Mouse (Mus musculus): Measurements from ENCODE around the gene Hspa4.
"Not testable (repeated sequence)": the region's sequence is repeated elsewhere in the genome, so short reads cannot be mapped to it uniquely, and the experiment has no call there.

Gene Hspa4

DNA sequence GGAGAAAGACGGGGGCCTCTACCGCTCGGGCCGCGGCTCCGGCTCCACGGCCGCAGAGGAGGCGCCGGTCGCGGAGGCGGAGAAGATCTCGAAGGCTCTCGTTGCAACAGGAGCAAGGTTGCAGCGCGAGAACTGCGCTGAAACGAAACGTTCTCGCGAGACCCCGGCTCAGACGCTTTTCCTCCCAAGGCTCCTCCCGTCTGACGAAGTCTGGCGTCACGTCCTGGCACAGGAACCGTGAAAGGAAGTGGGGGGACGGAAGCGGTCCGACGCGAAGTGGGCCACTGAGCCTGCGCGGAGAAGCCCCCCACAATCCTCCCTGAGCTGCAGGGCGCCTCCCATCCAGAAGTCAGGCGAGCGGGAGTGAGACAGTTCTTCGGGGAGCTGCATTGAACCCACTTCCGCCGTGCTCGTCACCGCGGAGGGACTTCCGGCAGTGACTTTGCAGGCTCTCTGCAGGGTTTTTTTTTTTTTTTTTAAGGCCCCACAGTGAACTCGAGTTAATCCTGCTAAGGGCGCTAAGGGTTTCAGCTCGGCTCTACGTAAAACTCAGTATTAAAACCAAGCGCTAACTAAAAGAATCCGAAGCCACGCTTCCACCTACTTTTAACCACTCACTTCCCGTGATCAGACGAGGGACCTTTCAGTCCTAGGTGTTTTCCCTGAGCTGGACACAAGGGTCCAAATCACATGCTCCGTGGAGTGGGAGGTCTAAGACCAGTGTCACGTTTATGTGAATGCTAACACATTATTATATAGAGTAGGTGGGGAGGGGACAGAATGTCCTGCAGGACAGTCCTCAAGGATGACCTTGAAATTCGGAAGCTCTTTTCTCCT is at the start of gene Hspa4:
Hspa4 (minus strand) TSS at position 128 of the 837 bp plus-strand sequence.
- peak; percentile 99 to 100 for DNase-seq (ENCODE audit: low spot score in 2 of 2)

- no peak for DNase-seq (ENCODE audit: low spot score in 2 of 2)
Measured at GRCm38 (mm10) chr11:53345738-53346137, 45.5 kb upstream of the Hspa4 start.

DNA sequence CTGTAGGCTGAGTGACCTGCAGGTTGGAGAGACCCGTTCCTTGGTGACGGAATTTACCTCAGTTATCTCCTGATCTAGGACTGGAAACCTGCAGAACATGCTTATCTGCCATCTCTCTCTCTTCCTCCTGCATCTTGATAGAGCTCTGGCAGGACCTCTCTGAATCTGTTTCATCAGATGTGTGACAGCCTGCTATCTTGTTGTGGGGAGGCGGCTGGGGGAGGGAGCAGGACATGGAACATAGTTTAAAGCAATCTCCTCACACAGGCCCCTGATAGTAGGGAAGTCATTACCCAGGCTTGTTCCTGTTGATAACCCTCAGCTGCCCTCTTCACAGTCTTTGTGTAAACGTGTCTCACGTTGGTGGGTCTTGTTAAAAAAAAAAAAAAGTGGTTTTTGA is 45.1 kb upstream of the Hspa4 start:
- DNase-seq (ENCODE audit: low spot score in 2 of 2): no peak

- no peak for DNase-seq (ENCODE audit: low spot score in 2 of 2)
Measured at GRCm38 (mm10) chr11:53342711-53343110, 42.5 kb upstream of the Hspa4 start.

DNA sequence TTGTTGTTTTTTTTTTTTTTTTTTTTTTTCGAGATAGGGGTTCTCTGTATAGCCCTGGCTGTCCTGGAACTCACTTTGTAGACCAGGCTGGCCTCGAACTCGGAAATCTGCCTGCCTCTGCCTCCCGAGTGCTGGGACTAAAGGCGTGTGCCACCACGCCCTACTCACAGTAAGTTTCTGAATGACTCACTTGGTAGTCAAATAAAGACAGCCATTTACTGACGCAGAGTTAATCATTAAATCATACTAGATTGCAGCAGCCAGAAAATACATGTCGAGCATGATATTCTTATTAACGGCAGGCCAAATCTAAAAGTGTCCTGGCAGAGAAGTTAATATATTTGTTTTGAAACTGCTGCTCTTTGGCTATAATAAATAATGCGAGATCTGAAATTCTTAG is 40.8 kb upstream of the Hspa4 start:
- DNase-seq (ENCODE audit: low spot score in 2 of 2): not testable (repeated sequence)

- no peak for DNase-seq (ENCODE audit: low spot score in 2 of 2)
Measured at GRCm38 (mm10) chr11:53337684-53338083, 37.4 kb upstream of the Hspa4 start.

DNA sequence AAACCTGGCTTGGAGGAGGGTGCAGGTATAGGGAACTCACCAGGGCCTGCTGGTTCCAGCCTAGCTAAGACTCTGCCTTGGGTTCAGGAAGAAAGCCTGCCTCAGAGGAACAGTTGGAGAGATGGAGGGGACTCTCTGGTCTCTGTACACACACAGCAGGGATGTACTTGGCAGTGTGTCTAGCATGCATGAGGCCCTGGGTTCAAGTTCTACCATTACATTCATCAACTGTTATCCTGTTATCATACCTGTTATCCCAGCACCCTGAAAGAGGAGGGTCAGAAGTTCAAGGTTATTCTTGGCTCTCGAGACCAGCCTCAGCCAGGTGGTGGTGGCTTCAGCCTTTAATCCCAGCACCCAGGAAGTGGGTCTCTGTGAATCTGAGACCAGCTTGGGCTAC is 36.7 kb upstream of the Hspa4 start:
- no peak for DNase-seq (ENCODE audit: low spot score in 2 of 2)

- no peak for DNase-seq (ENCODE audit: low spot score in 2 of 2)
Measured at GRCm38 (mm10) chr11:53336182-53336571, 35.9 kb upstream of the Hspa4 start.

DNA sequence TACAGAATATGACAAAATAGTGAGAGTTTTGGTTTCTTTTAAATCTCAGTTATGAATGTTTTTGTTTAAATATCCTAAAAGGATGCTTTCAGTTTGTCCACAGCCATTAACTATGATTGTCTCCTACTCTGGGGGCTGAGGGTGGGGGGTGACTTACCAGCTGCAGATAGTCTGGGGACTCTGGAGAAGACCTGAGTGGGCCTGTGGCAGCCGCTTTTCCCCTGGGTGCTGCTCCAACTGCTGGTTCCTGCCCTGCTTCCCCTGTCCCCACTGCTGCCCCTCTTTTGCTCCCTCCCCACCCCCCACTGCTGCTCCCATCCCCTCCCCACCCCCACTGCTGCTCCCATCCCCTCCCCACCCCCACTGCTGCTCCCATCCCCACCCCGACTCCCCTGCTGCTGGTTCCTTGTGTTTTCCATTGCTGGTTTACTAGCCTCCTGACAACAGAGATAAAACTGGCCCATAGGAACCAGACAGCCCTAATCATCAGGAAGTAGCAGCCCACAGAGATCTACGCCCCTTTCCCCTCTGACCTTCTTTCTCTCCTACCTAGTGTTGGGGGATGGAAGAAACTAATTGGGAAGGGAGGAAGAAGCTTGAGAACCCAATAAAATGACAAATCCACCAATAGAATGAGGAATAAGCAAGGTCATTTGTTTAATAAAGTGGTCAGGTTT is 35.4 kb upstream of the Hspa4 start:
- no peak for DNase-seq (ENCODE audit: low spot score in 2 of 2)

- no peak for DNase-seq (ENCODE audit: low spot score in 2 of 2)
Measured at GRCm38 (mm10) chr11:53332076-53332680, 31.9 kb upstream of the Hspa4 start.

DNA sequence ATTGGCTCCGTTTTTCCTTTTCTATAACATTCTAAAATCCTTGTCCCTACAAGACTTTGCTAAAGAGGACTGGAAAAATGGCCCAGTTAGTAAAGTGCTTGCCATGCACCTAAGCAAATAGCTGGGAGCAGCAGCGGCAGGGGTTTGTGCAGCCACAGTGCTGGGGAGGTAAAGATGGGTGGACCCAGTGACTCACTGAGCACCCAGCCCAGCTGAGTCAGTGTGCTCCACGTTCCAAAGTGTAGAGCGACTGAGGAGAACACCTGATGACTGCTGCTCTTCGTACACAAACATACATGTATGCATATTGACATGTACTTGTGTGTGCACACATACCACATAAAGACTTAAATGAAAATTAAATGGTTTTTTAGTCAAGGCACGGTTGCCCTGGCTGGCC is 30.9 kb upstream of the Hspa4 start:
- DNase-seq (ENCODE audit: low spot score in 2 of 2): no peak

- DNase-seq (ENCODE audit: low spot score in 2 of 2): no peak
Measured at GRCm38 (mm10) chr11:53330325-53330724, 30.1 kb upstream of the Hspa4 start.

DNA sequence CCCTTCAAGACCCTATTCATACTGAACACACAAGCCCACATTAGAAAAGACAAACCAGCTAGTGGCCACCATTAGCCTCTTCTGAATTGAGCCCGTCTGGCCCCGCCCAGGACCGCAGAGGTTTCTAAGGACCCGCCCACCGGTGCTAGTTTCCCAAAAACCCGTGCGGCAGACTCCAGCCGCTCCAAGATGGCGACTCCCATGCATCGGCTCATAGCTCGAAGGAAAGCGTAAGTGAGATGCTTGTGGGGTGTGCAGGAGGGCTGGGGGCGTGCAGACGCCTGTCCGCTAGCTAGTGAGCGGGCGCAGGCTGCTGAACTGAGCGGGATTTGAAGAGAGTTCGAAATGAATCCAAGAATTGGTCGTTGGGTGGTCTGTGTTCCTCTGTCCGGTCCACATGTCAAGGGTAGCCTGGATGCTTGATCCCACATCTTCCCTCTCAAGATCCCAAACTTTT is 24.3 kb upstream of the Hspa4 start, which contains the start of gene Zcchc10:
Zcchc10 (plus strand) TSS at position 168 of the 457 bp plus-strand sequence.
- peak; percentile 92 for DNase-seq (ENCODE audit: low spot score in 2 of 2)

DNA sequence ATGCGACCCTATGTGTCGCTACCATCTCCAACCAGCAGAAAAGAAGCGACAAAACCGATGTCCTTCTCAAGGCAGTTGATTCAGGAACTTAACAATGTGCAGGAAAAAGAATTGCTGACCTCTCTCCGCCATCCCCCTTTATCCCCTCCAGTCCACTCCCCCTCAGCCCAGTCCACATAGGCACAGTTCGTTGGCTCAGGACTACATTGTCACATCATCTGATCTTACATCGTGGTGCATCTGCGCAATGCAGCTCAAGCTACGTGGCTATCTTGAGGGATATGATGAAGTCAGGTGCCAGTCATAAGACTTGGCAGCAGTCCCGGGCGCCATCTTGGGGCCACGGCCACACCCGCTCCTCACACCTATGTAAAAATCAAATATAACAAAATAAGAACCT is 19.6 kb upstream of the Hspa4 start:
- DNase-seq (ENCODE audit: low spot score in 2 of 2): not testable (repeated sequence)

- not testable (repeated sequence) for DNase-seq (ENCODE audit: low spot score in 2 of 2)
Measured at GRCm38 (mm10) chr11:53318568-53318967, 18.3 kb upstream of the Hspa4 start.

GRCm38 (mm10) chr11:53318041-53318440 is 17.8 kb upstream of the Hspa4 start:
- DNase-seq (ENCODE audit: low spot score in 2 of 2): no peak

- no peak for DNase-seq (ENCODE audit: low spot score in 2 of 2)
Measured at GRCm38 (mm10) chr11:53316996-53317395, 16.7 kb upstream of the Hspa4 start.

- DNase-seq (ENCODE audit: low spot score in 2 of 2): no peak
Measured at GRCm38 (mm10) chr11:53314770-53315173, 14.5 kb upstream of the Hspa4 start.

DNA sequence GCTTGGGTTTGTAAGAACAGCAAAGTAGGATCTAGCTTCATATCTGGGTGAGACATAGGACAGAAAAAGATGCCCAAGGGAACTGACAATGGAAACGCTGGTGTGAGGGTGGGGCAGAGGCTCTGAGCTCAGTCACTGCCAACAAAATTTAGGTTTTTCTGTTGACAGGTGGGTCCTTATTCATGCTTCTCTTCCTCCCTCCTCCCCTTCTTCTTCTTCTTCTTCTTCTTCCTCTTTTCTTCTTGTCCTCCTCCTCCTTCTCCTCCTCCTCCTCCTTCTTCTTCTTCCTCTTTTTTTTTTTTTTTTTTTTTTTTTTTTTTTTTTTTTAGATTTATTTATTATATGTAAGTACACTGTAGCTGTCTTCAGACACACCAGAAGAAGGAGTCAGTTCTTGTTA is 12.6 kb upstream of the Hspa4 start:
- DNase-seq (ENCODE audit: low spot score in 2 of 2): not testable (repeated sequence)

DNA sequence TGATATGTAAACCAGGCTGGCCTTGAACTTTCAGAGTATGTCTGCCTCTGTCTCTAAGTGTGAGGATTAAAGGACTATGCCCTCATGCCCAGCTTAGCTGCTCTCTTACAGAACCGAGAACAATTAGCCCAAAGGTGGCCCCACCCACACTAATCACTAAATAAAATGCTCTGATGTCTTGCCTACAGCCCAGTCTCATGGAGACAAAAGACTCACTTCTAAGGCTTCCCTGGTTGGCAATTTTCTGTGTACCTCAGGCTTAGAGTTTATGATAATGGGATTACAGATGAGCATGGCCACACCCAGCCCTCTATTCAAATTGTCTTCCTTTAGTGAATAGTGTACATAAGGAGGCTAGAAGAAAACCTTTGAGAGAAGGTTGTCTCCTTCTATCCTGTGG is 11.1 kb upstream of the Hspa4 start:
- DNase-seq (ENCODE audit: low spot score in 2 of 2): no peak

GRCm38 (mm10) chr11:53308884-53309310 is 8.6 kb upstream of the Hspa4 start:
- no peak for DNase-seq (ENCODE audit: low spot score in 2 of 2)

GRCm38 (mm10) chr11:53308251-53308864 is 8.1 kb upstream of the Hspa4 start:
- no peak for DNase-seq (ENCODE audit: low spot score in 2 of 2)

Data from right cerebral cortex, postnatal 10 days (tissue).